Mouse (Mus musculus) MEL (cell line): ENCODE measurements around the gene Gpr27.

Experiments
- CTCF ChIP-seq, 3 experiments: IDR thresholded peaks in 2 of 3; conservative IDR thresholded peaks in 1 of 3; 2 replicates each; pipeline ENCODE4 v1.5.1; 2011 to 2012; ENCODE audit warnings: low read length in 3 of 3, low read depth in 2 of 3, mild to moderate bottlenecking in 2 of 3, improper control_type of control experiment in 1 of 3, inconsistent platforms in 1 of 3, mixed read lengths in 1 of 3, moderate library complexity in 1 of 3; ENCODE audit not compliant: control insufficient read depth in 1 of 3, insufficient read depth in 1 of 3, poor library complexity in 1 of 3, severe bottlenecking in 1 of 3
- EP300 ChIP-seq, 2 experiments: IDR thresholded peaks; 2 replicates each; pipeline ENCODE4 v1.6.1; 2011; ENCODE audit warnings: improper control_type of control experiment in 2 of 2, low read length in 2 of 2, low read depth in 1 of 2, mild to moderate bottlenecking in 1 of 2
- POLR2A ChIP-seq, 2 experiments: IDR thresholded peaks; 2 replicates each; pipeline ENCODE4 v1.6.1; 2011 to 2012; ENCODE audit warnings: low read length in 2 of 2, mild to moderate bottlenecking in 2 of 2, control low read depth in 1 of 2, improper control_type of control experiment in 1 of 2, low read depth in 1 of 2, moderate library complexity in 1 of 2; ENCODE audit not compliant: control insufficient read depth in 1 of 2, insufficient read depth in 1 of 2, poor library complexity in 1 of 2

- TF ChIP-seq EP300 (IDR thresholded peaks at IDR 0.05; ENCODE audit: low read depth in 1 of 2, low read length in 2 of 2) (no peak), POLR2A (IDR thresholded peaks at IDR 0.05; ENCODE audit: control insufficient read depth in 1 of 2, insufficient read depth in 1 of 2, low read depth in 1 of 2, low read length in 2 of 2, poor library complexity in 1 of 2) (no peak), CTCF (IDR thresholded peaks at IDR 0.05 in 2 of 3, conservative IDR thresholded peaks at IDR 0.05 in 1 of 3; ENCODE audit: control insufficient read depth in 1 of 3, insufficient read depth in 1 of 3, low read depth in 2 of 3, low read length in 3 of 3, poor library complexity in 1 of 3, severe bottlenecking in 1 of 3) (no peak)
Observed at GRCm38 (mm10) chr6:99671768-99672167, 20.7 kb upstream of the Gpr27 start.
